Mouse (Mus musculus): Measurements from ENCODE around the gene Smo. TPM values are rescaled to one million over a fixed set of nuclear protein-coding genes. Genes with fewer than 3 reads are reported as not detected.
"Not testable (repeated sequence)": the region's sequence is repeated elsewhere in the genome, so short reads cannot be mapped to it uniquely, and the experiment has no call there.

Gene Smo
- total RNA-seq, 2 experiments from 2014 or later = 0.60 to 4.0 TPM

- ATAC-seq (replicated peaks; ENCODE audit: low FRiP score, poor library complexity, severe bottlenecking) = 0 out of 2 replicates have a peak, but pooled peaks have one; percentile 22
These were observed 16.4 kb upstream of the Smo start for GRCm38 (mm10) chr6:29718894-29719329.

GRCm38 (mm10) chr6:29721890-29722289 is 13.4 kb upstream of the Smo start:
- no peak for ATAC-seq (replicated peaks; ENCODE audit: low FRiP score, poor library complexity, severe bottlenecking)

- ATAC-seq (replicated peaks; ENCODE audit: low FRiP score, poor library complexity, severe bottlenecking) = no peak
These were observed 8.6 kb upstream of the Smo start for GRCm38 (mm10) chr6:29726576-29727200.

- ATAC-seq (replicated peaks; ENCODE audit: low FRiP score, poor library complexity, severe bottlenecking) = no peak
These were observed 7.3 kb upstream of the Smo start for GRCm38 (mm10) chr6:29728035-29728434.

GRCm38 (mm10) chr6:29729491-29729890 is 5.8 kb upstream of the Smo start:
- no peak for ATAC-seq (replicated peaks; ENCODE audit: low FRiP score, poor library complexity, severe bottlenecking)

- ATAC-seq (replicated peaks; ENCODE audit: low FRiP score, poor library complexity, severe bottlenecking) = peak; percentile 51; the same call in 1 of the 2 replicates
These were observed 567 bp downstream of the Smo start for GRCm38 (mm10) chr6:29735689-29736451.

- ATAC-seq (replicated peaks; ENCODE audit: low FRiP score, poor library complexity, severe bottlenecking) = no peak
These were observed 1.5 kb downstream of the Smo start for GRCm38 (mm10) chr6:29736610-29737458.

- no peak for ATAC-seq (replicated peaks; ENCODE audit: low FRiP score, poor library complexity, severe bottlenecking)
These were observed 16.3 kb downstream of the Smo start for GRCm38 (mm10) chr6:29751466-29752152.

- ATAC-seq (replicated peaks; ENCODE audit: low FRiP score, poor library complexity, severe bottlenecking) = no peak
These were observed 18.0 kb downstream of the Smo start for GRCm38 (mm10) chr6:29753336-29753735.

- no peak for ATAC-seq (replicated peaks; ENCODE audit: low FRiP score, poor library complexity, severe bottlenecking)
These were observed 20.7 kb downstream of the Smo start for GRCm38 (mm10) chr6:29756001-29756400.

GRCm38 (mm10) chr6:29756476-29756875 is 21.2 kb downstream of the Smo start:
- ATAC-seq (replicated peaks; ENCODE audit: low FRiP score, poor library complexity, severe bottlenecking) = no peak

GRCm38 (mm10) chr6:29758417-29758816 is 23.1 kb downstream of the Smo start:
- peak; percentile 80 for ATAC-seq (replicated peaks; ENCODE audit: low FRiP score, poor library complexity, severe bottlenecking)

GRCm38 (mm10) chr6:29759012-29759679 is 23.8 kb downstream of the Smo start:
- ATAC-seq (replicated peaks; ENCODE audit: low FRiP score, poor library complexity, severe bottlenecking) = no peak

GRCm38 (mm10) chr6:29760397-29760796 is 25.1 kb downstream of the Smo start:
- not testable (repeated sequence) for ATAC-seq (replicated peaks; ENCODE audit: low FRiP score, poor library complexity, severe bottlenecking)

GRCm38 (mm10) chr6:29761282-29761681 is 26.0 kb downstream of the Smo start:
- ATAC-seq (replicated peaks; ENCODE audit: low FRiP score, poor library complexity, severe bottlenecking) = no peak

GRCm38 (mm10) chr6:29762524-29762923 is 27.2 kb downstream of the Smo start:
- 0 out of 2 replicates have a peak, but pooled peaks have one; percentile 53 for ATAC-seq (replicated peaks; ENCODE audit: low FRiP score, poor library complexity, severe bottlenecking)

- ATAC-seq (replicated peaks; ENCODE audit: low FRiP score, poor library complexity, severe bottlenecking) = no peak
These were observed 31.6 kb downstream of the Smo start for GRCm38 (mm10) chr6:29766874-29767273.

- ATAC-seq (replicated peaks; ENCODE audit: low FRiP score, poor library complexity, severe bottlenecking) = peak; percentile 90
These were observed 32.7 kb downstream of the Smo start, which contains the start of gene Ahcyl2 for GRCm38 (mm10) chr6:29767813-29768660. Gene Ahcyl2 (plus strand): TSS chr6:29768011.

All from erythroblast, adult 5-6 weeks (primary cell).